Mouse (Mus musculus) midbrain, embryonic 14.5 days (tissue): ENCODE results near the gene Pde11a. TPM values are rescaled to one million over a fixed set of nuclear protein-coding genes. Genes with fewer than 3 reads are reported as not detected.
A peak's percentile ranks its signal among the peaks of the same experiment; 100 is the strongest.

ENCODE experiments used
- ATAC-seq: fragments of 200-750 bp; cut with Nextera tagmentation; 2 replicates; pipeline ENCODE4 v1.8.0; 2017; ENCODE audit warnings: moderate number of reproducible peaks, moderate library complexity; ENCODE audit not compliant: low FRiP score, low TSS enrichment
- DNase-seq: peaks from one replicate; pipeline ENCODE4 v3.0.0-alpha.2; 2015
- H3K27ac ChIP-seq: fragments of 300-500 bp; sonication (generic); replicated peaks from 2 replicates; pipeline ENCODE4 v1.5.1; 2014; ENCODE audit warnings: mild to moderate bottlenecking, low read depth, low read length, moderate library complexity
- H3K27me3 ChIP-seq: fragments of 300-500 bp; sonication (generic); 2 replicates; pipeline ENCODE4 v1.6.1; 2014; ENCODE audit warnings: low read length, control low read depth, mixed read lengths; ENCODE audit not compliant: control insufficient read depth, insufficient read depth
- H3K36me3 ChIP-seq: fragments of 300-500 bp; sonication (generic); 2 replicates; pipeline ENCODE4 v1.6.1; 2014; ENCODE audit warnings: low read length, control low read depth; ENCODE audit not compliant: control insufficient read depth, insufficient read depth
- H3K4me1 ChIP-seq: fragments of 300-500 bp; sonication (generic); 2 replicates; pipeline ENCODE4 v1.6.1; 2014; ENCODE audit warnings: mild to moderate bottlenecking, antibody characterized with exemption, low read length, control low read depth; ENCODE audit not compliant: control insufficient read depth, insufficient read depth
- H3K4me2 ChIP-seq: fragments of 300-500 bp; sonication (generic); 2 replicates; pipeline ENCODE4 v1.6.1; 2014; ENCODE audit warnings: mild to moderate bottlenecking, low read length, moderate library complexity
- H3K4me3 ChIP-seq: fragments of 300-500 bp; sonication (generic); replicated peaks from 2 replicates; pipeline ENCODE4 v1.5.1; 2014; ENCODE audit warnings: low read depth, low read length
- H3K9ac ChIP-seq: fragments of 300-500 bp; sonication (generic); replicated peaks from 2 replicates; pipeline ENCODE4 v1.6.1; 2014; ENCODE audit warnings: mild to moderate bottlenecking, low read length, moderate library complexity
- H3K9me3 ChIP-seq: fragments of 300-500 bp; sonication (generic); 2 replicates; pipeline ENCODE4 v1.6.1; 2016; ENCODE audit warnings: low read length, control low read depth, mixed read lengths; ENCODE audit not compliant: control insufficient read depth
- WGBS: fragments of 180-500 bp; shearing (Covaris S2); extraction: QIAGEN DNeasy Blood & Tissue Kit; methylation state at CpG from one replicate; pipeline ENCODE4 v1.1.7; 2014; 5-methylcytosine and 5-hydroxymethylcytosine counted together
- polyA plus RNA-seq: library from polyadenylated mRNA; unstranded; fragments of >200 nt; fragmentation: Nextera tagmentation; extraction: Ambion mirVana; gene quantifications from 2 replicates; pipeline ENCODE4 v1.2.1, GENCODE M21; 2014

The Pde11a gene
- polyA plus RNA-seq, 1 experiment from 2014 or later, result 0.63 TPM

DNA sequence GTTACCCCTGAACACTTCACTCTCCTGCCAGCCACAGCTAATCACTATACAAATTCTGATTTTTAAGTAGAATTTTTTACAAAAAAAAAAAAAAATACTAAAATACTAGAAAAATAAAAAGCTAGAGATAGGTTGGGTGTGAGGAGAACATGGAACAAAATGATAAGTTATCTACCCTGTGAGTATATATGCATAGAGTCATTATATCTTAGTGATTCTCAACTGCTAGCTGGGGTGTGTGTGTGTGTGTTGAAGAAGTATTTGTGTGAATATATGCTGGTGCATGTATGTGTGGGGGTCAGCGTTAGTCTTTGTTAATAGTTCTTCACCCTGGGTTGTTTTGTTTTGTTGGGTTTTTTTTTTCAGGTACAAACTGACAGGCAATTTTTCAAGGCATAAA lies 69.1 kb downstream of the Pde11a start:
- no peak overlapping the region for H3K27ac ChIP-seq

DNA sequence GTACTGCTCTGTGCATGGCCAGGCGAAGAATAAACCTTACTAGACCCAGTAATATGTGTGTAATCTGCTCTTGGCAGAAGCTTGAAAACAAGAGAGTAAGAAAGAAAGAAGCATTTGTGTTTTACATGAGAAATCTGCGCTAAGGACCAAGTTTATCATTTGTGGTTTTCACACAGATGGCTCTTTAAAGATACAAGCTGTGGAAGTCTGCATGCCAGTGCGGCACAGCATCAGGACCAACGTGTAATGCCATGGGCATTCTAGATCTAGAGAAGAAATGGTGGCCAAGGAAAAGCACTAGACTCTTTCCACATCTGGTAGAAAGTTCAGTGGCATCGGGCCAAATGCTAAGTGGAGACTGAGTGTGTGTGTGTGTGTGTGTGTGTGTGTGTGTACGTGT lies 71.2 kb downstream of the Pde11a start:
- Histone ChIP-seq H3K9me3 (no peaks in the 10 kb centered on the region), H3K36me3 (no peaks in the 10 kb centered on the region), H3K4me2 (no peak overlapping the region), H3K27ac (no peak overlapping the region), H3K9ac (no peak overlapping the region), H3K4me3 (no peak overlapping the region), H3K27me3 (no peaks in the 10 kb centered on the region), H3K4me1 (0 out of 2 replicates have a peak, but pooled peaks cover 3% of the 10 kb centered on the region)
- DNase-seq, result no peak
- WGBS, result 95% methylated on average over 6 of the region's 6 CpGs
- no peak for ATAC-seq

More for the DNA sequence above, 69.1 kb downstream of the Pde11a start:
- DNase-seq (no peak), ATAC-seq (no peak)
- Histone ChIP-seq H3K27me3 (no peaks in the 10 kb centered on the region), H3K9me3 (no peaks in the 10 kb centered on the region), H3K9ac (no peak overlapping the region), H3K4me3 (no peak overlapping the region), H3K36me3 (no peaks in the 10 kb centered on the region), H3K4me2 (no peak overlapping the region), H3K4me1 (no peaks in the 10 kb centered on the region)
- 72% methylated on average over 1 of the region's 1 CpGs for WGBS

DNA sequence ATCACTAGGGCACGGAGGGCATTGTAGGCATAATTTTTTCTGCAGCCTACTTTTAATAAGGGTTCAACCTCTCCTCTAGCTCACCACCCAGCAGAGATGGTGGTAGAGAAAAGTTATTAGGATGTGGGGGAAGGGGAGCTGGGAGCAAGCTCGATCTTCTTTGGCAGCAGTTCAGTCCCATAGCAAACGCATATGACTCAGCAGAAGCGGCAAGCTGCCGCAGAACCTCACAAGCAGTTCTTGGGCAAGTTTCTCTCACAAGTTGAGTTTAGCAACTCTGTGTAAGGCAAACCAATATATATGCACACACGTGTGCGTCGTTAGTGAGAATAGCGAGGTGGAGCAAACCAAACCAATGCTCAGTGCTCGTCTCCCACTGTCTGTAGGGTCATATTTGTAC lies 72.0 kb downstream of the Pde11a start:
- ATAC-seq (no peak), DNase-seq (no peak)
- Histone ChIP-seq H3K4me3 (no peak overlapping the region), H3K4me2 (no peak overlapping the region), H3K4me1 (0 out of 2 replicates have a peak, but pooled peaks cover 3% of the 10 kb centered on the region), H3K27ac (no peak overlapping the region), H3K9ac (no peak overlapping the region), H3K9me3 (no peaks in the 10 kb centered on the region), H3K36me3 (no peaks in the 10 kb centered on the region), H3K27me3 (no peaks in the 10 kb centered on the region)
- 91% methylated on average over 10 of the region's 10 CpGs for WGBS

DNA sequence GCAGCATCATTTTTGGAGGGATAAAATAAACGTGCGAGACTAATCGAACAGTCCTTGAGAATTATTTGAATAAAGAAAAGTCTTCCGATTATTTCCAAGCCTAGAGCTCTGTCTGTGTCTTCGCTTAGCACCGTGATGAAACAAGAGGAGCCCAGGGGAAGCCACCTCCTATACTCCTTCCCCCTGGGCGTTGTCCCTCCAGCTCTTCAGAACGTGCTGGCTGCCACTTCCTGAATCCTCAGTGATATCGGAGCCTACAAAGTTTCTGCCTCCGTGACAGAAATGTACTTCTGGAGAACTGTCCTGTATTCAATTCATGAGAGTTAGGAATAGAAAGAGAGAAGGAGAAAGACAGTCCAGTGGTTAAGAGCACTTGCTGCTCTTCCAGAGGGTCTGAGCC lies 74.3 kb downstream of the Pde11a start:
- DNase-seq, result no peak
- 0 out of 2 replicates have a peak, but pooled peaks cover 3% of the 10 kb centered on the region for H3K4me1 ChIP-seq
- no peak overlapping the region for H3K4me2 ChIP-seq
- no peaks in the 10 kb centered on the region for H3K27me3 ChIP-seq
- ATAC-seq, result no peak
- H3K4me3 ChIP-seq, result no peak overlapping the region
- no peak overlapping the region for H3K9ac ChIP-seq
- WGBS, result 83% methylated on average over 10 of the region's 10 CpGs
- no peaks in the 10 kb centered on the region for H3K36me3 ChIP-seq
- no peaks in the 10 kb centered on the region for H3K9me3 ChIP-seq
- no peak overlapping the region for H3K27ac ChIP-seq

DNA sequence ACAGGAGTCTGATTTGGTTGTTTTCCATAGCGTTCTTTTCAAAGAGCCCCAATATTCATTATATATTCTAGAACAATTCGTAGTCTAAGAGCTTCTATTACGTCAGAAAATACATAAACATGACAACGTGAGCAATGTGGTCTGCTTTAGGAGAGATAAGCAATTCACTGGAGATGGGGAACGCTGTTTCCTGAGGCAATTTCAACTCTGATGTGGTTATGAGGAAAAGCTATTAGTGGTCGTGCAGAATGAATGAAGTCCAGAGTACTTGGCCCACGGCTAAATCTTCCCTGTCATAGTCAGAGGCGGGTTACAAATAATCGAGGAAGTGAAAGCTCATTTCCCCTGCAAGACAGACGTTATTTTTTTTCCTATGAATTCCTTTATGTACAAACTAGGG lies 75.9 kb downstream of the Pde11a start:
- DNase-seq (peak; percentile 50), ATAC-seq (no peak)
- H3K4me2 ChIP-seq, result no peak overlapping the region
- no peaks in the 10 kb centered on the region for H3K27me3 ChIP-seq
- no peak overlapping the region for H3K9ac ChIP-seq
- H3K4me3 ChIP-seq, result no peak overlapping the region
- 59% methylated on average over 10 of the region's 10 CpGs for WGBS
- peak overlapping the region; percentile 52; the same call in 1 of the 2 replicates for H3K27ac ChIP-seq
- no peaks in the 10 kb centered on the region for H3K36me3 ChIP-seq
- no peaks in the 10 kb centered on the region for H3K9me3 ChIP-seq
- H3K4me1 ChIP-seq, result 0 out of 2 replicates have a peak, but pooled peaks cover 3% of the 10 kb centered on the region

DNA sequence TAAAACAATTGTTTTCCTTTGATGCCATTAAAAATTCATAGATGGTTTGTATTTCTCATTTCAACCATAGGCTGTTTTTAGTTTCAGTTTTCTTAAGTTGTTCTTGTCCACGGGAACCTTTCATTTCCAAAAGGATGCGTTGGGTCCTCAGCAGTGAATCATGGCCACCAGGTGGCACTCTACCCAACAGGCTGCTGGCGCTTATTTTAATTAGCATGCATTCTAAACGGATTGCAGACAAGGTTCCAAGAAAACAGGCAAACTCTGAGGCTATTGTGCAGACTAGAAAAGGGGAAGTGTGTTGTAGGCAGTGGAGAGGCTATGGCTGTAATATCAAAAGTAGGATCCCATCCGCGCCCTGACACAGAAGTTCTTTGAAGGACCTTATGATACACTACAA lies 83.7 kb downstream of the Pde11a start:
- Histone ChIP-seq H3K4me2 (no peak overlapping the region), H3K27ac (no peak overlapping the region), H3K4me3 (no peak overlapping the region), H3K36me3 (no peaks in the 10 kb centered on the region), H3K9ac (no peak overlapping the region), H3K27me3 (no peaks in the 10 kb centered on the region), H3K9me3 (no peaks in the 10 kb centered on the region), H3K4me1 (no peaks in the 10 kb centered on the region)
- 47% methylated on average over 6 of the region's 6 CpGs for WGBS
- no peak for ATAC-seq
- peak; percentile 74 for DNase-seq

DNA sequence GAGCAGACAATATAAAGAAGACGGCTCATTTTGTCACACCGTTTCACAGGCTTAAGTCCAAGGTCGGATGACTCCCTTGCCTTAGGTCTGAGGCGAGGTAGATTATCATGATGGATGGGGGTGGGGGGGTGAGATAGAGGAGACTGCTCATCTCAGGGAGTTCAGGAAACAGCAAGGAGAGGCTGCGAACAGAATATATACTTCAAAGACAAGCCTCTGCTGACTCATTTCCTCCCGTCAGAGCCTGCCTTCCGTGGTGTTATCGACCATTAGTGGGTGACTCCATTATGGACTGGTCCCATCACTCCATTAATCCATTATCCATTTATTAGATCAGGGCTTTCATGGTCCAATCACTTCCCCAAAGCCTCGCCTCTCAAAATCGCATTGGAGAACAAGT lies 87.2 kb downstream of the Pde11a start:
- H3K4me2 ChIP-seq, result no peak overlapping the region
- no peak for DNase-seq
- 86% methylated on average over 10 of the region's 10 CpGs for WGBS
- no peak overlapping the region for H3K9ac ChIP-seq
- no peak overlapping the region for H3K27ac ChIP-seq
- no peaks in the 10 kb centered on the region for H3K4me1 ChIP-seq
- no peaks in the 10 kb centered on the region for H3K27me3 ChIP-seq
- no peaks in the 10 kb centered on the region for H3K9me3 ChIP-seq
- no peak for ATAC-seq
- H3K36me3 ChIP-seq, result no peaks in the 10 kb centered on the region
- no peak overlapping the region for H3K4me3 ChIP-seq

DNA sequence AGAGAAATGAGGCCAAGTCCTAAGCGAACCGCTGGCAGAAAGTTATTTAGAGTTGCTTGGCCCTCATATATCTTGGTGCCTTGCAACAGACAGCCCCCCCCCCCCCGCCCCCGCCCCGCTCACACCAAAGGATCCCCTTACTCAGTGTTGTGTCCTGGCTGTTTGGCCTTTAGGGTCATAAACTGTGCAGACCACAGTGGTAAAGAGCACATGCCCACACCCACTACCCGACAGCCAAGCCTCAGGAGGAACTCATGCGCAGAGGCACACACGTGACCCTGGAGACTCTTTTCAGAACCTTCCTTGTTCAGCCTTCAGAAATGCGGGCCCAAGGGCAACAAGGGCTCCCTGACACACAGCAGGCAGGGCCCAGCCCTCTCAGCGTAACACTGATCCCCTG lies 90.3 kb downstream of the Pde11a start:
- Histone ChIP-seq H3K4me1 (no peaks in the 10 kb centered on the region), H3K36me3 (no peaks in the 10 kb centered on the region), H3K4me2 (no peak overlapping the region), H3K27ac (no peak overlapping the region), H3K4me3 (no peak overlapping the region), H3K9me3 (no peaks in the 10 kb centered on the region), H3K9ac (no peak overlapping the region), H3K27me3 (no peaks in the 10 kb centered on the region)
- ATAC-seq, result no peak
- 81% methylated on average over 10 of the region's 10 CpGs for WGBS
- DNase-seq, result no peak

DNA sequence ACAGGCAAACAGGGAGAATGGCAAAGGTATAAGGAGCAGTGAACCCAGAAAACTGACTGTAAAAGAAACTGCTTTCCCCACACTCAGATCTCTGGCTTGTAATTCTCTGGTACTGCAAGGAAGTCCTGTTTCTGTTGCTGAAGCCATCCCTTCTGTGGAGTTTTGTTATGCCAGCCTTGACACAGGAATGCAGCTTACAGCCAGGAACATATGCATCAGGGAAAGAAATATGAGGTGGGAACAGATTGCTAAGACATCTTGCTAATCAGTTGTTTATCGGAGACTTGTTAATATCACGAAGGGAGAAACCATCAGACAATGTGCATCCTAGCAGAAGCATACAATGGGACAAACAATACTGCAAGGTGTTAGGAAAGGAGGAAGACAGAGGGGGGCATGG lies 99.4 kb downstream of the Pde11a start:
- no peak overlapping the region for H3K27ac ChIP-seq
- no peak overlapping the region for H3K9ac ChIP-seq
- 85% methylated on average over 2 of the region's 2 CpGs for WGBS
- ATAC-seq (no peak), DNase-seq (no peak)
- H3K4me1 ChIP-seq, result no peaks in the 10 kb centered on the region
- no peaks in the 10 kb centered on the region for H3K27me3 ChIP-seq
- no peak overlapping the region for H3K4me3 ChIP-seq
- no peak overlapping the region for H3K4me2 ChIP-seq
- H3K9me3 ChIP-seq, result no peaks in the 10 kb centered on the region
- H3K36me3 ChIP-seq, result no peaks in the 10 kb centered on the region
